Mouse (Mus musculus): Measurements from ENCODE around the gene Gm20914.
"Not testable (repeated sequence)": the region's sequence is repeated elsewhere in the genome, so short reads cannot be mapped to it uniquely, and the experiment has no call there.

Gm20914 gene

GRCm38 (mm10) chrY:5725678-5726077 is at the start of gene Gm20914:
Gene Gm20914, plus strand, starts transcription at chrY:5725978.
- not testable (repeated sequence) for DNase-seq (ENCODE audit: low read depth, low spot score)
